Mouse (Mus musculus) MEL-GATA-1-ER (cell line): ENCODE results near the gene Brd4.
"Not testable (repeated sequence)": the region's sequence is repeated elsewhere in the genome, so short reads cannot be mapped to it uniquely, and the experiment has no call there.

Experiments used
- DNase-seq: peaks from one replicate; pipeline ENCODE4 v3.0.0-alpha.2; 2012; ENCODE audit warnings: low read depth; ENCODE audit errors: extremely low read depth

The Brd4 gene

GRCm38 (mm10) chr17:32235534-32236191 lies 48.9 kb downstream of the Brd4 start:
- DNase-seq, result no peak

GRCm38 (mm10) chr17:32233174-32233573 lies 51.3 kb downstream of the Brd4 start:
- no peak for DNase-seq

DNA sequence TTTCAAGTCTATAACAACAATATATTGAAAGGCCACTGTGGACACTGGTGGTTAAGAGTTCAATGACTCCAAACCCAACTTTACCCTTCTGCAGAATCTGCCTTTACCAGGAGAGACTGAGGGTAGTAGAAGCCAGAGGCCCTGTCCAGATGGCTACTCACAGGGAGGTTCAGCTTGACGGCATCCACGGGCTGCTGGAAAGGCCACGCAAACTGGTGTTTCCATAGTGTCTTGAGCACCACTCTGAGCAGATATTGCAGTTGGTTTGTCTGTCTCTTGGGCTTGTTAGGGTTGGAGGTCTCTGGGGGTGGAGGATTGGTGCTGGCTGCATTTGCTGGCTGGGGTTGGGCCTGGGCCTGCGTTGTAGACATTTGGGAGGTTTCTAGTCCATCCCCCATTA lies 55.3 kb downstream of the Brd4 start:
- DNase-seq, result no peak

- no peak for DNase-seq
Observed at GRCm38 (mm10) chr17:32220873-32221272, 63.6 kb downstream of the Brd4 start.

DNA sequence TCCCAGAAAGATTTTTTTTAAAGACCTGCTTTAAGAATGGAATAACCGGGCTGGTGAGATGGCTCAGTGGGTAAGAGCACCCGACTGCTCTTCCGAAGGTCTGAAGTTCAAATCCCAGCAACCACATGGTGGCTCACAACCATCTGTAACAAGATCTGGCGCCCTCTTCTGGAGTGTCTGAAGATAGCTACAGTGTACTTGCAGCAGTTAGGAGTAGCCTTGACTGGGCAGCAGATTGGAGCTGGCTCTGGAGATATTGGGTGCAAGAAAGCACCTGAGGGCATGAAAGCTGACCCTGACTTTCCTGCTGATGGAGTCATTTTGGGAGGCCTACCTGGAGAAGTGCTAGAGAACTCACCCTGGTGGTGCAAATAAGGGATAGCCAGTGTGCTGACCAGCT lies 68.9 kb downstream of the Brd4 start:
- DNase-seq, result not testable (repeated sequence)

DNA sequence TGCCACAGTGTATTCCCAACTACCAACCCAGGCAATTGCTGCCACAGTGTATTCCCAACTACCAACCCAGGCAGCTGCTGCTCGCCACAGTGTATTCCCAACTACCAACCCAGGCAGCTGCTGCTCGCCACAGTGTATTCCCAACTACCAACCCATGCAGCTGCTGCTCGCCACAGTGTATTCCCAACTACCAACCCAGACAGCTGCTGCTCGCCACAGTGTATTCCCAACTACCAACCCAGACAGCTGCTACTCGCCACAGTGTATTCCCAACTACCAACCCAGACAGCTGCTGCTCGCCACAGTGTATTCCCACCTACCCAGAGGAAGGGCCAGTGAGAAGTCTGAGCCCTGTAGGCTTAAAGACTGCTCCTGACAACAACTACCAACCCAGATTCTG lies 73.0 kb downstream of the Brd4 start:
- not testable (repeated sequence) for DNase-seq

DNA sequence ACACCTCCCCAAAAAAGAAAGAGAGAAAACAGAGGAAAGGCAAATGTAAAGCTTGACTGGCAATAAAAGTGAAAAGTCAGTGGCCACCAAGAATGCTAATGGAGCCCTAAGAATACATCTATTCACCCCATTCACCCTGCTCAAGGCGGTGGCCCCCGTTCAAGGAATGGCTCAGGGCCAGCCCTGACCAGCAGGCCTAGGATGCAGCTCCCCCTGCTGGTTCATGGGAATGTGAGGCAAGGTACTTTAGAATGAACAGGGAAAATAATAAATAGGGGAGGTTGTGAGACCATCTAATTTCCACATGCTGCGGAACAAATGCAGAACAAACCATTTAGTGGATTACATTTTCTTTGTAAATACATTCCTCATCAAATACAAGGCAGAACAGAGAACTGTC lies 74.8 kb downstream of the Brd4 start:
- no peak for DNase-seq

GRCm38 (mm10) chr17:32209144-32209543 lies 75.4 kb downstream of the Brd4 start:
- no peak for DNase-seq

GRCm38 (mm10) chr17:32207586-32208245 lies 76.8 kb downstream of the Brd4 start:
- no peak for DNase-seq

DNA sequence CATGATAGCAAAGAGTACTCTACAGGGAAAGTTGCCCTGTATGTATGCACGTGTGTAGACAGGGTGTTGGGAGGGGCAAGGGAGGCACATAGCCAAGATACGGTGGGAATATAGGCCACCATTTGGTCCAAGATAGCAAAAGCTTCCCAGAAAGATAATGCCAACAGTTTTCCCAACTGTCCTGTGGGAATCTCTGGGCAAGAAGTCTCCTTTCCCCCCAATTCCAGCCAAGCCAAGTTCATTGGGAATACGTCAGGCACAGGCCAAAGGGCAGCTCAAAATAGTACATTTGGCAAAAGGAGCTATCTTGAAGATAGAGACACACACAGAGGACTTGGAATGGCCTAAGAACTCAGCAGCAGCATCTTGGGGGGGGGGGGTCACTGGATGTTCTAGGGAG lies 79.2 kb downstream of the Brd4 start:
- no peak for DNase-seq

- no peak for DNase-seq
Observed at GRCm38 (mm10) chr17:32202972-32203371, 81.5 kb downstream of the Brd4 start.

- DNase-seq, result no peak
Observed at GRCm38 (mm10) chr17:32201086-32201485, 83.4 kb downstream of the Brd4 start.

GRCm38 (mm10) chr17:32199796-32200195 lies 84.7 kb downstream of the Brd4 start:
- no peak for DNase-seq

DNA sequence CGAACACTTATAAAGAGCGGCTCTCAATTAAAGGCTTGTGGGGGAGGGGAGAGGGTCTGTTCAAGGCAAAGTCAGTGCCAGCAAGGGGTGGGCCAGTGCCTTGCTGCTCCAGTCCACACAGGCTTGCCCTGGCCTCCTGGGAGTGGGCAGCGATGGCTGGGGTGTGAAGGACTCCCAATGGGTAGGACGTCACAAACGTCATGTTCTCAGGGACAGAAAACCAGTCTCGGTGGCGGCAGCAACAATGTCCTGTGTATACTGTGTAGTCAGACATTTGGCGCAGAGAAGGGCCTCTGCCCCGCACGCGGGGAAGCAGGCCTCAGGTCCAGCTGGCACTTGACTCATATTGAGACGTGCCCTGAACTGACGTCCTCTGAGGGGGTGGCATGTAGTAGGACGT lies 87.4 kb downstream of the Brd4 start:
- DNase-seq, result no peak

DNA sequence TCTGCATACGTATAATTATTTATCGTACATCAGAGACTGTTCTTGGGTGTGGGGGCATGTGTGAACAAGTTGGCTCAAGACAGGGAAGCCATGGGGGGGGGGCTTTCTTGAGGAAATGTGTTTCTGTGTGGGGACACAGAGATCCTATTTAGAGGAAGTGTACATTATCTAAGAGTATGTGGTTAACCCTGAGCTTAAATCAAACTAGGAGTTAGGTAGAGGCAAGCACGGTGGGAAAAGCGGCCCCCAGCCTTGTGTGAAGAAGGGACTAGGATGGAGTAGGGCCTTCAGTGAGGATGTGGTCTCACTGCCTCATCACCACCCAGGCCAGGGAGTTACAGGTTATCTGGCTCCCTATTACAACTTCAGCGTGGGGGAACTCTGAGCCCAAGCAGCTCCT lies 88.8 kb downstream of the Brd4 start:
- peak; percentile 6 for DNase-seq

GRCm38 (mm10) chr17:32193010-32193409 lies 91.5 kb downstream of the Brd4 start:
- DNase-seq, result no peak

GRCm38 (mm10) chr17:32189850-32190249 lies 94.7 kb downstream of the Brd4 start:
- no peak for DNase-seq

GRCm38 (mm10) chr17:32188863-32189636 lies 95.5 kb downstream of the Brd4 start, which contains the start of gene Ephx3:
Gene Ephx3, minus strand, starts transcription at chr17:32189549.
- DNase-seq, result no peak

- DNase-seq, result no peak
Observed at GRCm38 (mm10) chr17:32183017-32183416, 101.5 kb downstream of the Brd4 start.

DNA sequence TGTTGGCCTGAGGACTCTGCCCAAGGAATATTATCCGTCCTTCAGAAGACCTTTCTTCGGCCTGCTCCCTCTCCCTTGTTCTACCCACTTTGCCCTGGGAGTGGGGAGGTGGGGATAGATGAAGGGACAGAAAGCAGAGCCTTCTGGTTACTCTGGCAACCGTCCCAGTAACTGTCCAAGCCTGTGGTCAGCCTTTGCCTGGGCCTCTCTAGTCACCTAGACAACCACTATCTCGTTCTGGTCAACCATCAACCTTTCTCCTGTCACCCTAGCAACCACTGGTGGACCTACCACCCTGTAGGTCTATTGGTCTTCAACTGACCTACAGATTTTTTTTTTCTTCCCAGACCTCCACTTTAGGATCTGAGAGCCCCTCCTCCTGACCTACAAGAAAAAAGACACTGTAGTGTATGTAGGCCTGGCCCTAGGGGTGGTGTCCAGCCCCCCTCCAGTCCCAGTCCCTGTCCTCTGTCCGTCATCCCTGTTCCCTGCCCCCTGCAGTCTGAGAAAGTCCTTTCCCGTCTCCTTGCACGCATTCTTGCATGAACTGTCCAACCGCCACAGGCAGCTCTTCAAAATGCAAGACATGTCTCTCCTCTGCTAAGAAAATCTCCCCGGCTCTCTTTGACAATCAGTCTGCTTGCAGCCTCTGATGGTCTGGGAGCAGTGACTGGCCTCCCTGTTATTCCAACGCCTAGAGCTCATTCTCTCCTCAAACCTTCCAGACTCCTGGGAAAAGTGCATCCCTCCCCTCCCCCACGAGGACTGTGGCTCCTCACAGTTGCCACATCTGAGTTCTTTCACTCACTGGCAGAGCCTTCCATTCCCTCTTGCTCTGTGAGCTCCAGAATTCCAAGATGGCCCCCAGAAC lies 104.7 kb downstream of the Brd4 start:
- DNase-seq, result no peak

- DNase-seq, result no peak
Observed at GRCm38 (mm10) chr17:32176919-32177318, 107.6 kb downstream of the Brd4 start.
